Mouse (Mus musculus) E14TG2a.4 (cell line): ENCODE results near the gene Myo18b.

ENCODE experiments used
- CTCF ChIP-seq: conservative IDR thresholded peaks from 2 replicates; pipeline ENCODE4 v1.5.1; 2014; ENCODE audit warnings: low read length
- NANOG ChIP-seq: IDR thresholded peaks from 2 replicates; pipeline ENCODE4 v1.6.1; 2014; ENCODE audit warnings: borderline replicate concordance, low read length, mixed read lengths

GRCm38 (mm10) chr5:112769020-112769720, 127.0 kb downstream of the Myo18b start:
- TF ChIP-seq CTCF, result no peak
- no peak for TF ChIP-seq NANOG
